Mouse (Mus musculus) liver, adult 2 months (tissue): ENCODE data around the gene Grk4.

ENCODE experiments used
- CTCF ChIP-seq: fragments of 200-500 bp; IDR thresholded peaks from 2 replicates; pipeline ENCODE4 v1.5.1; 2011; ENCODE audit warnings: low read depth, low read length, control low read depth
- POLR2A ChIP-seq: fragments of 200-500 bp; IDR thresholded peaks from 2 replicates; pipeline ENCODE4 v1.6.1; 2011; ENCODE audit warnings: low read length, control low read depth; ENCODE audit not compliant: insufficient read depth; ENCODE audit errors: extremely low read depth

GRCm38 (mm10) chr5:34661909-34662308 lies 1.7 kb downstream of the Grk4 start:
- TF ChIP-seq CTCF, result no peak
- no peak for TF ChIP-seq POLR2A
